Mouse (Mus musculus): ENCODE results near the gene Cyth3.

The Cyth3 gene

GRCm38 (mm10) chr5:143706030-143706821, 84.0 kb downstream of the Cyth3 start:
- DNase-seq (ENCODE audit: low spot score in 2 of 2): no peak

- DNase-seq (ENCODE audit: low spot score in 2 of 2): no peak
Measured at GRCm38 (mm10) chr5:143706822-143707200, 84.6 kb downstream of the Cyth3 start.

- DNase-seq (ENCODE audit: low spot score in 2 of 2): peak; percentile 64 to 65
Measured at GRCm38 (mm10) chr5:143711326-143711725, 89.1 kb downstream of the Cyth3 start.

GRCm38 (mm10) chr5:143712011-143712800, 90.0 kb downstream of the Cyth3 start:
- no peak for DNase-seq (ENCODE audit: low spot score in 2 of 2)

- no peak for DNase-seq (ENCODE audit: low spot score in 2 of 2)
Measured at GRCm38 (mm10) chr5:143721962-143722361, 99.7 kb downstream of the Cyth3 start.

GRCm38 (mm10) chr5:143730915-143731314, 108.7 kb downstream of the Cyth3 start:
- no peak for DNase-seq (ENCODE audit: low spot score in 2 of 2)

GRCm38 (mm10) chr5:143731483-143732112, 109.4 kb downstream of the Cyth3 start:
- no peak for DNase-seq (ENCODE audit: low spot score in 2 of 2)

- DNase-seq (ENCODE audit: low spot score in 2 of 2): peak; percentile 90 to 96
Measured at GRCm38 (mm10) chr5:143732180-143732891, 110.1 kb downstream of the Cyth3 start, which contains the start of gene Usp42. TSS of gene Usp42 (minus strand) at chr5:143732280.

- no peak for DNase-seq (ENCODE audit: low spot score in 2 of 2)
Measured at GRCm38 (mm10) chr5:143749630-143750208, 127.5 kb downstream of the Cyth3 start.

GRCm38 (mm10) chr5:143755529-143756141, 133.4 kb downstream of the Cyth3 start:
- DNase-seq (ENCODE audit: low spot score in 2 of 2): no peak

- peak; percentile 72 to 82 for DNase-seq (ENCODE audit: low spot score in 2 of 2)
Measured at GRCm38 (mm10) chr5:143757755-143758443, 135.7 kb downstream of the Cyth3 start.

- DNase-seq (ENCODE audit: low spot score in 2 of 2): no peak
Measured at GRCm38 (mm10) chr5:143759554-143759953, 137.3 kb downstream of the Cyth3 start.

Data from cerebellum, postnatal 4 days (tissue).